Mouse (Mus musculus): ENCODE data around the gene Frrs1. TPM values are rescaled to one million over a fixed set of nuclear protein-coding genes. Genes with fewer than 3 reads are reported as not detected.
A peak's percentile ranks its signal among the peaks of the same experiment; 100 is the strongest.

The Frrs1 gene
- polyA plus RNA-seq, 1 experiment from 2014 or later = 4.0 TPM

DNA sequence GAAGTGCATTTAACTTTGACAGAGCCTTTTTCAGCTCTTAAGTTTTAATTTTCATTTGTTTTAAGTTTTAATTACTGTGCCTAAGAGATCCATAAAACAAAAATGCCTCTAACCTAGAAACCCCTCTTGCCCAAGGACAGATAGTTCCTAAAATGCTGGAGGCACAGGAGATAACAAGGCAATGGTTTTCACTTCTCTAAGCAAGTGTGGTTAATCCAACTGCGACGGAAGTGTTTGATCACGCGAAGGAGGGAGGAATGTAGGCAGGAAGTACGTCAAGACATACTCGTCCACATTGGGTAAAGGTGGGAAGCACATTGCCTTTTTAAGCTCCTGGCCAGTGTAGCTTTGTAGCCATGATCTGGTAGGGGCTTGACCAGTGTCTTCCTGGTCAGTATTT lies 1.7 kb upstream of the Frrs1 start:
- 88% methylated on average over 6 of the region's 6 CpGs for WGBS

GRCm38 (mm10) chr3:116859752-116860151 lies 488 bp downstream of the Frrs1 start:
- Histone ChIP-seq H3K4me2 (replicated peaks) (no peak overlapping the region), H3K36me3 (no peaks in the 10 kb centered on the region), H3K27ac (no peak overlapping the region), H3K9ac (no peak overlapping the region), H3K4me3 (no peak overlapping the region), H3K9me3 (no peaks in the 10 kb centered on the region), H3K27me3 (replicated peaks) (no peaks in the 10 kb centered on the region), H3K4me1 (no peaks in the 10 kb centered on the region)
- no peak for ATAC-seq (ENCODE audit: low FRiP score, low read depth)
- 85% methylated on average over 5 of the region's 5 CpGs for WGBS

More for the DNA sequence above, 1.7 kb upstream of the Frrs1 start:
- H3K27ac ChIP-seq = no peak overlapping the region
- no peak overlapping the region for H3K4me3 ChIP-seq
- H3K4me1 ChIP-seq = no peaks in the 10 kb centered on the region
- H3K4me2 ChIP-seq (replicated peaks) = no peak overlapping the region
- no peaks in the 10 kb centered on the region for H3K9me3 ChIP-seq
- H3K9ac ChIP-seq = no peak overlapping the region
- no peaks in the 10 kb centered on the region for H3K36me3 ChIP-seq
- H3K27me3 ChIP-seq (replicated peaks) = no peaks in the 10 kb centered on the region
- ATAC-seq (ENCODE audit: low FRiP score, low read depth) = no peak

DNA sequence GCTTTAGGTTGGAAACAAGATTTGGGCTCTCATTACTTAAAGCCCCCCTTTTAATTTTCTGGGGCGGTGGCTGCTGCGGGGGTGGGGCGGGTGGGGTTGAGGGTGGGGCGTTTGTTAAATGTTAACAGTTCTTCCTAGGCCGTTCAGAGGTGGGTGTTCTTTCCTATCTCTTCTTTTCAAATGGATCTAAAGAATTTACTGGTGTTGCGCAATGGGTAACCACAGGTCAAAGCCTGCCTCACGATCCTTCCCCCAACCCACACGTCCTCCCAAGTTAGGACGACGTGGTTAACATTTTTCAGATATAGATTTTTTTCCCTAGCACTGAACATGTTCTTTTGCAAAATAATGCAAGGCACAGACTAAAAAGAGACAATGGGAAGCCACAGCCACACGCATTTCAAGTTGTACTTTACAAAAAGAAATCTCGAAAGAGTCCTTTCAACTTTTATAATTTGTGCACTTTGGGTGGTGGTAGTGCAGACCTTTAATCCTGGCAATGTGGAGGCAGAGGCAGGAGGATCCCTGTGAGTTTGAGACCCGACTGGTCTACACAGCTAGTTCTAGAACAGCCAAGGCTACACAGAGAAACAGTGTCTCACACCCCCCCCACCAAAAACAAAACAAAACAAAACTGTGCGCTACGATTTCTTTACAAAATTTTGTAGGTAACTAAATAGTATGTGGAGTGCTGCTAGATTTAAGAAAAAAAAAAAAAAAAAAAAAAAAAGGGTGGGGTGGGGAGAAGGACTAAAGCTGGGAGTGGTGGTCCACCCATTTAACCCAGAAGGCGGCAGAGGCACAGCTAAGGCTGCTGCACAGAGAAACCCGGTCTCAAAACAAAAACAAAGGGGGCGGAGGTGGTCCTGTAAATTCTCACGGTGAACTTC lies 1.3 kb downstream of the Frrs1 start:
- H3K9ac ChIP-seq = no peak overlapping the region
- H3K4me3 ChIP-seq = no peak overlapping the region

GRCm38 (mm10) chr3:116861223-116861539 lies 1.9 kb downstream of the Frrs1 start:
- Histone ChIP-seq H3K36me3 (no peaks in the 10 kb centered on the region), H3K9ac (no peak overlapping the region), H3K9me3 (no peaks in the 10 kb centered on the region), H3K4me1 (no peaks in the 10 kb centered on the region), H3K27ac (no peak overlapping the region), H3K4me3 (peak overlapping the region; percentile 48), H3K27me3 (replicated peaks) (no peaks in the 10 kb centered on the region), H3K4me2 (replicated peaks) (peak overlapping the region; percentile 83)
- WGBS = 18% methylated on average over 4 of the region's 4 CpGs
- peak; percentile 39 for ATAC-seq (ENCODE audit: low FRiP score, low read depth)

More for the DNA sequence above, 1.3 kb downstream of the Frrs1 start:
- peak overlapping the region; percentile 83 for H3K4me2 ChIP-seq (replicated peaks)
- ATAC-seq (ENCODE audit: low FRiP score, low read depth) = 0 out of 2 replicates have a peak, but pooled peaks have one; percentile 26
- H3K27me3 ChIP-seq (replicated peaks) = no peaks in the 10 kb centered on the region
- no peaks in the 10 kb centered on the region for H3K4me1 ChIP-seq
- 74% methylated on average over 19 of the region's 19 CpGs for WGBS
- H3K27ac ChIP-seq = no peak overlapping the region
- H3K9me3 ChIP-seq = no peaks in the 10 kb centered on the region
- H3K36me3 ChIP-seq = no peaks in the 10 kb centered on the region

- Histone ChIP-seq H3K27me3 (replicated peaks) (no peaks in the 10 kb centered on the region), H3K4me3 (peak overlapping the region; percentile 48), H3K36me3 (no peaks in the 10 kb centered on the region), H3K9me3 (no peaks in the 10 kb centered on the region), H3K27ac (no peak overlapping the region), H3K9ac (peak overlapping the region; percentile 57), H3K4me1 (no peaks in the 10 kb centered on the region), H3K4me2 (replicated peaks) (peak overlapping the region; percentile 83)
- WGBS = 3% methylated on average over 25 of the region's 25 CpGs
- peak; percentile 78 for ATAC-seq (ENCODE audit: low FRiP score, low read depth)
These were observed 2.3 kb downstream of the Frrs1 start for GRCm38 (mm10) chr3:116861540-116862067.

DNA sequence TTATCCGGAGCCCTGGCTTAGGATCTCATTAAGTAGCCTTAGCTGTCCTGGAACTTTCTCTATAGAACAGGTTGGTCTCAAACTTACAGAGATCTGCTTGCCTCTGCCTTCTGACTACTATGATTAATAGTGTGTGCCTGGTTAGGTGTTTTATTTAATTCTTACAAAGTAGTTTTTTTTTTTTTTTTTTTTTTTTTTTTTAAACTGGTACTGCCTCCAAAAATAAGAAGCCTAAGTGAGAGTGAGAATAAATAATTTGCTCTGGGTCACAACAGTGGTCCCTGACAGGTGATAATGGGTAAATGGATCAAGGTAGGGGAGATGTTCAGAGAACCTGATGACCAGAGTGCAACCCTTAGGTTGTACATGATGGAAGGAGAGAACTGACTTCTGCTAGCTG lies 3.4 kb downstream of the Frrs1 start:
- H3K27ac ChIP-seq = no peak overlapping the region
- H3K4me3 ChIP-seq = no peak overlapping the region
- no peaks in the 10 kb centered on the region for H3K4me1 ChIP-seq
- WGBS = 85% methylated on average over 1 of the region's 1 CpGs
- ATAC-seq (ENCODE audit: low FRiP score, low read depth) = no peak
- no peaks in the 10 kb centered on the region for H3K27me3 ChIP-seq (replicated peaks)
- H3K9ac ChIP-seq = no peak overlapping the region
- no peaks in the 10 kb centered on the region for H3K9me3 ChIP-seq
- H3K4me2 ChIP-seq (replicated peaks) = no peak overlapping the region
- no peaks in the 10 kb centered on the region for H3K36me3 ChIP-seq

- WGBS = 71% methylated on average over 5 of the region's 5 CpGs
- Histone ChIP-seq H3K4me1 (no peaks in the 10 kb centered on the region), H3K36me3 (no peaks in the 10 kb centered on the region), H3K27ac (no peak overlapping the region), H3K4me3 (no peak overlapping the region), H3K9ac (no peak overlapping the region), H3K9me3 (no peaks in the 10 kb centered on the region), H3K4me2 (replicated peaks) (no peak overlapping the region), H3K27me3 (replicated peaks) (no peaks in the 10 kb centered on the region)
- no peak for ATAC-seq (ENCODE audit: low FRiP score, low read depth)
These were observed 5.2 kb downstream of the Frrs1 start for GRCm38 (mm10) chr3:116864421-116864820.

GRCm38 (mm10) chr3:116865199-116865636 lies 6.0 kb downstream of the Frrs1 start:
- H3K9ac ChIP-seq = no peak overlapping the region
- ATAC-seq (ENCODE audit: low FRiP score, low read depth) = no peak

DNA sequence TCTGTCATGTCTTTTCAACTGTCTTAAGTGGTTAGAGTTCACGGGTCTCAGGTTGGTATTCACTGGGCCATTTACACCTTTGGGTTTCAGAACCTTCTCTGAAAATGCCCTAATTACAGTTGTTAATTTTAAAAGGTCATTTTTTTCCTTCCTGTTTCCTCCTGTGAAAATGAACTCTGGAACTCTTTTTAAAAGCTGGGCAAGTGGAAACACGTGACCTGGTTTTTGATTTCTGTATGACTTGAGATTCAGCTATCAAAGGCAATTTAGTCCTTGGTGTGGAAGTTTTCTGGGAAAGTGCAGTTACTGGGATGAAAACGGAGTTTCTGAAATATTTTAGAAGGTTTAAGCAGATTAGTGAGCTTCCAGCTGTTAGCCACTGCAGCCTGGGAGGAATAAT lies 11.1 kb downstream of the Frrs1 start:
- no peak for ATAC-seq (ENCODE audit: low FRiP score, low read depth)
- H3K4me2 ChIP-seq (replicated peaks) = no peak overlapping the region
- H3K27ac ChIP-seq = no peak overlapping the region
- WGBS = 71% methylated on average over 3 of the region's 3 CpGs
- H3K27me3 ChIP-seq (replicated peaks) = no peaks in the 10 kb centered on the region
- no peaks in the 10 kb centered on the region for H3K9me3 ChIP-seq
- no peak overlapping the region for H3K4me3 ChIP-seq
- H3K9ac ChIP-seq = no peak overlapping the region
- H3K4me1 ChIP-seq = no peaks in the 10 kb centered on the region
- no peaks in the 10 kb centered on the region for H3K36me3 ChIP-seq

More at GRCm38 (mm10) chr3:116865199-116865636, 6.0 kb downstream of the Frrs1 start:
- H3K4me1 ChIP-seq = no peaks in the 10 kb centered on the region
- H3K27me3 ChIP-seq (replicated peaks) = no peaks in the 10 kb centered on the region
- no peaks in the 10 kb centered on the region for H3K9me3 ChIP-seq
- no peak overlapping the region for H3K4me3 ChIP-seq
- 63% methylated on average over 1 of the region's 1 CpGs for WGBS
- H3K36me3 ChIP-seq = no peaks in the 10 kb centered on the region
- no peak overlapping the region for H3K27ac ChIP-seq
- no peak overlapping the region for H3K4me2 ChIP-seq (replicated peaks)

DNA sequence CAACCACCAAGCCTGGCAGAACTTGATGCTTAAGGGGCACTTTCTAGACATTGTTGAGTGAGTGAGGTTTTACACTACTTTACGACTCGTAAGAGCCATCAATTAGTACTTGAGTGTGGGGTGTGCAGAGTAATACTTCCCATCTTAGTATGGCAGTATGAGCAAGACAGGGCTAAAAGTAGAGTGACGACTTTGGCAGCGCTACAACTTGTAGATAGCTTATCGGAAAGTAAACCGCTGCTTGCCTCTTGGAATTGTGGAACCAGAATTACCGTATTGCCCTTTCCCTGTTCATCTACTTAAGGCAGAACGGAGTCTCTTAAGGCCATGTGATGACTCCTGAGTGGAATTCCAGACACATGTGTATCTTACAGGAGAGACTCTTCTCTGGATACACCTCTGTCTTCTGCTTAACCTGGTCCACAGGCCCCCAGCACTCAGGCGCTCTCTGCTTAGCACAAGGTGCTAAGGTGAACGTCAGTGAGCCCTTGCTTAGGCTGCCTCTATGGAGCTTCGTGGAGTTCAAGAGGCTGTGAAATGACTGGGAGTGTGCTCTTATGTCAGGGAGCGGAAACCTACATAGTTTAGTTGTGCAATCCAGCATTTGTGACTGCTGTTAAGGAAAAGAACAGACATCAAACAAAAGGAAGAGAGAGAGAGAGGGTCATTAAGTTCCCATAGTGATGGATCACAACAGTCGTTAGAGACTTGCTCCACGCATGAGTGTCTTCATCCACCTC lies 23.1 kb downstream of the Frrs1 start:
- Histone ChIP-seq H3K9me3 (no peaks in the 10 kb centered on the region), H3K4me1 (no peaks in the 10 kb centered on the region), H3K4me2 (replicated peaks) (no peak overlapping the region), H3K36me3 (no peaks in the 10 kb centered on the region), H3K27ac (no peak overlapping the region), H3K4me3 (no peak overlapping the region), H3K9ac (no peak overlapping the region), H3K27me3 (replicated peaks) (no peaks in the 10 kb centered on the region)
- WGBS = 84% methylated on average over 14 of the region's 14 CpGs
- ATAC-seq (ENCODE audit: low FRiP score, low read depth) = no peak

- H3K4me1 ChIP-seq = no peaks in the 10 kb centered on the region
- WGBS = 92% methylated on average over 8 of the region's 8 CpGs
- no peaks in the 10 kb centered on the region for H3K27me3 ChIP-seq (replicated peaks)
- H3K9ac ChIP-seq = no peak overlapping the region
- H3K27ac ChIP-seq = no peak overlapping the region
- no peak overlapping the region for H3K4me3 ChIP-seq
- ATAC-seq (ENCODE audit: low FRiP score, low read depth) = no peak
- H3K36me3 ChIP-seq = no peaks in the 10 kb centered on the region
- no peaks in the 10 kb centered on the region for H3K9me3 ChIP-seq
- no peak overlapping the region for H3K4me2 ChIP-seq (replicated peaks)
These were observed 25.7 kb downstream of the Frrs1 start for GRCm38 (mm10) chr3:116884941-116885340.

DNA sequence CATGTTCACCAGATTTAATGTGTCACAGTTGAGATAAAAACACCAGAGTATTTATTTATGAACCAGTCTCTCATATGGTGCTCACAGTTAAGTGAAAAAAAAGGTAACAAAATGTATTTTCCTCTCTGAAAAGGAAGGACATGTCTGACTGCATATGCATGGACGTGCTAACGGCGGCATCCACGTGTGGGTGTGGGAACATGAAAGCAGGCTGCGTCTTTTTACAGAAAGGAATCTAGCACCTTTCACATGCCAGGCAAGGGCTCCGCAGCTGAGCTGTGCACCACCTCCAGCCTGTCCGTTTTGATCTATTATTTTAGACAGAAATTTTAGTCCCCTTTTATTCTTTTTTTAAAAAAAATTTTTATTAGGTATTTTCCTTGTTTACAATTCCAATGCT lies 30.1 kb downstream of the Frrs1 start:
- H3K9me3 ChIP-seq = no peaks in the 10 kb centered on the region
- H3K4me1 ChIP-seq = no peaks in the 10 kb centered on the region
- ATAC-seq (ENCODE audit: low FRiP score, low read depth) = no peak
- H3K36me3 ChIP-seq = no peaks in the 10 kb centered on the region
- 95% methylated on average over 7 of the region's 7 CpGs for WGBS
- no peak overlapping the region for H3K4me3 ChIP-seq
- H3K9ac ChIP-seq = no peak overlapping the region
- no peak overlapping the region for H3K4me2 ChIP-seq (replicated peaks)
- H3K27me3 ChIP-seq (replicated peaks) = no peaks in the 10 kb centered on the region
- no peak overlapping the region for H3K27ac ChIP-seq
